Mouse (Mus musculus) mouse embryonic stem cell (cell line): ENCODE results near the gene Hrasls5.

Source experiments
- in situ Hi-C, 2 experiments: fragments of 300-500 bp; cut with MboI; formaldehyde crosslinking; loops; 1 replicate in 1 of 2; 3 replicates in 1 of 2; pipeline ENCODE4 v1.14.3; 2019 to 2020; ENCODE audit warnings: low sequenced_read_pairs in 2 of 2, low pct_unique_long_range_greater_than_20kb in 1 of 2, mixed read lengths in 1 of 2; ENCODE audit not compliant: unreplicated experiment in 1 of 2

The Hrasls5 gene

DNA sequence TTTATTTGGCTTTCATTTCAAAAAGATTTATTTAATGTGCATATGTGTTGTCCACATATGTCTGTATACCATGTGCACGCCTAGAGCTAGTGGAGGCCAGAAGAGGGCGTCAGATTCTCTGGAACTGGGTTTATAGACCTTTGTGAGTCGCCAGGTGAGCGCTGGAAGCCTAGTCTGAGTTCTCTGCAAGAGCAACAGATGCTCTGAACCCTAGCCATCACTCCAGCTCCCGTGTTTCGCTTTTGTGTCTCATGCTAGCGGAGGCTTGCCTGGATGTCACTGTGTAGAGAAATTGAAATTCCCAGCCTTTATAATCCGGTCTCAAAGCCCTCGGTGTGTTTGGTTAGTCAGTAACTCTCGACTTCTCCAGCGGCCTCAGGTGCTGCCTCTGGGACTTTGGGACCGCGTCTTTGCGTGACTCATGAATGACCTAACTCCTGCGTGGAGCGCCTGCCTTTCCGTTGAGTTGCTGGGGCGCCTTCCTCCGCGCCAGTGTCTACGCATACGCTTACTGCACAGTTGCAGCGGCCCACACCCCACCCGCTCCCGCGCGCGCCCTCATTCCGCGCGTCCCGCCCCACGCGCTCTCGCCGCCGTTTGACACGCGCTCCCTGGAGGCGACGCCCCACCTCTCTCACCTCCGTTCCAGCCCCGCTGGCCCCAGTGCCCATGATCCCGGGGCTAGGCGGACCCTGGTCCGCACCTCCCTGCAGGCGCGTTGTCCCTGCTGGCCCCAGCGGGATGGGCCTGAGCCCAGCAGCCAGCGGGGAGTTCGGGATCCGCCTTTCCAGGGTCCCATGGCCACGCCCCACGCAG, at the start of gene Hrasls5:
TSS of gene Hrasls5 (plus strand) at position 600 of the 816 bp plus-strand sequence.
- in situ Hi-C loops, result no loop called here

DNA sequence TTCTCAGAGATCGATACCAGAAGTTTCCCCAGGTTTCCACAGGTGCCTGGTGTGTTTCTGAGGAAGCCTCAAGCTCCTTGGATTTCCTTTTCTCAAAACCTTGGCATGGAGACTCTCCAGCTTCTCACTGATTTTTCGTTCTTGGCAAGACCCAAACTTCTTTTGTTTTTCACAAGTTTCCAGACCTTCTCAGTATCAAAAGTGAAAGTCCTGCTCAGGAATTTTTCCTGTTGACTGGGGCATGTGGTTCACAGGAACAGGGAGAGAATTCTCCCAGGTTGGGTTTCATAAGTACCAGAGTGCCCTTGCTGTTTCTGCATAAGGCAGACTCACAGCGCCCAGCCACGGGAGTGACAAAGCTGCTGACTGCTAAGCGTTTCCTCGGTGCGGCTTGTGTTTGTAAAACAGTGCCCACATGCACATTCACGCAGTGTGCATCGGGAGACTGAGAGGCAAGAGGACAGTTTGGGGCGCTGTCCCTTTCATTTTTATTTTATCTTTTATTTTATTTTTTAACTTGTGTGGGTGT, 49.7 kb upstream of the Hrasls5 start:
- in situ Hi-C loops, result no loop called here

DNA sequence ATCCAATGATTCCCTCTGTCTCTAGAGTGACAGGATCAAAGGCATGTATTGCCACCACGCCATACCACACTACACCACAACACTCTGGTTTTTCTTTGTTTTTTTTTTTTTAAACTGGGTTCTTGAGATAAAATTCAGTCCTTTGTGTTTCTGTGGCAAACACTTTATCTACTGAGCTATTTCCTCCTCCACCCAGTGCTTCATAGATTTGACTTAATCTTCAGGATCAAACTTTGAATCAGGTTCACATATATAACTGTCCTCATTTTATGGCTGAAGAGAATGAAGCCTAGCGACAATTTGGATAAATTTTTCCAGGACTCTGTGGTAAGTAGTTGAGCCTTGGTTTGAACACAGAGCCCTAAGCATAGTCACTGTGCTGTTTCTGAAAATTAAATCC, 48.7 kb upstream of the Hrasls5 start:
- in situ Hi-C loops, result no loop called here

DNA sequence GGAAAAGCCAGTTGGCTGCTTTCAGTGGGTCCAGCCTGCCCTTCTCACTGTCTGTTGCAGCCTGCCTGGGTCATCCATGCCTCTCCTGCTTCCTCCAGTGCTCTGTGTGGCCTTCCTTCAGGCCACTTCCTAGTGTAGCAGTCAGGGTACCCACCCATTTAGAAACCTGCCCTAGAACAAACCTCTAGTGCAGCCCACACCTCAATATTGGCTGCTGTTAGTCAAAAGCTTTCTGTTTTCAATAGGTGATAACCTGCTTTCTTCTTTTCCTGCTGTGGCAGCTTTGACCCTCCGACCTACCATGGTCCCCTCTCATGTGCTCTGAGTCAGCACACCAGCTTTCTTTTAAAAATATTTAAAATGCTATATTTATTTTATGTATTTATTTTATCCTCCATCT, 47.9 kb upstream of the Hrasls5 start:
- in situ Hi-C loops, result no loop called here

DNA sequence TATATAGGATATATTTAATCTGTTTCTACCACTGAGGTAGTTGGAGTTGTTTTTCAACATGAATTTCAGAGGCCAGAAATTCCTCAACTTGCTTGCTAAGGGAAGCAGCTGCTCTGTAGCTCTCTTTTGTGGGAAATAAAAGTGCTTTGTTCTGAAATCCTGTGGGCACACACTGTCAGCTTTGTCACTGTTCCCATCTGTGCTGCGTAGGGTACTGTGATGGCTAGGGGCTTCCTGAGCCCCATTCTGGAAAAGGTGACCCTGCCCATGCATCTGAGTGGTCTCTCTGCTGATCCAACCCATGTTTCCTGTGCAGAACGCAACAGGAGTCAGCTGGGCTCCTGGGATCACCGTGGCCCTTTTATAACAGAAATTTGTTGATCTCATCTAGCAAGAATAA, 45.5 kb upstream of the Hrasls5 start:
- in situ Hi-C loops, result no loop called here

DNA sequence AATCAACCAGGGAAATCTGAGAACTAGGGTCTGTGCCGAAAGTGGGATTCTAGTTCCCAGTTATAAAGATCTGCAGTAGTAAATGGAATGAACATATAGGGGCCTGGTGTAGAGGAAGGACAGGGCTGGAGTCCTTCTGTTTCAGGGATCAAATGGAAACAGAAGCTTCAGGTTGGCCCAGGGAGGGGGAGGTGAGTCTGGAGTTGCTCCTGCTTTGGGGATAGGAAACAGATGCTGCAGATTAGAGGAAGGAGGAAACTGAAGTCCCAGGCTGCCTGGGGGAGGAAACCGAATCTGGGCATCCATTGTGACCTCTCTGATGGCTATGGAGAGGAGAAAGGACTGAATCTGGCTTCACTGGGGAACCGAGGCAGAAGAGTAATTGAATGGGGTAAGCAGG, 44.0 kb upstream of the Hrasls5 start:
- in situ Hi-C loops, result no loop called here

DNA sequence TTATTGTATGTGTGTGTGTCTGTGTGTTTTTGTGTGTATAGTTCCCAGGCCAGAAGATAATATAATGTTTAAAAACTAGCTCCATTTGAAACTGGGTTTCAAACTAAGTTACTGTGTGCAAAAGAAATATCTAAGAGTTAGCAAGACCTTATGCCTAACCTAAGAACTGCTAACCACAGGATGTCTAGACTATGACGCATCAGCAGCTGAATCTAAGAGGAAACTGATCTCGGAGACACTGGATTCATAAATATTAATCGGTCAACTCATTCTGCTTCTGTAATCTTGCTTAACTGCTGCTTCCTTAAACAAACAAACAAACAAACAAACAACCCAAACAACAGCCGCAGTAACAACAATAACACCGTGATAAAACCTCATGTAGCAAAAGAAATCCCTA, 42.7 kb upstream of the Hrasls5 start:
- in situ Hi-C loops, result no loop called here

DNA sequence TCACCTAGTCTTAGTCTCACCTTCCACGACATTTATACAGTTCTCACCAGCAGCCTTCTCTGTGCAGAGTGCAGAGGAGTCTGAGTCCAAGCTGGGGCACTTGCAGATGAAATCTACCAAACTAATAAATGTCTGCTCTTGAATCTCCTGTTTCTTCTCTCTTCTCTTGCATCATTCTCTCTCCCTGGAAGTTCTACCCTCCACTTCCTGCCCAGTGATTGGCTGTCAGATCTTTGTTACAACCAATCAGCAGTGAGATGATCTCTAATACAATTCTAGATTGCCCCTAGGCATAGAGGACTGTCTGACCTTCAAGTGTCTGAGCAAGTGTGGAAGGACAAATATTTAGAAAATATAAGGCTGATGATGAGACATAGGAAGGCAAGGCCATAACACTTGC, 36.2 kb upstream of the Hrasls5 start:
- in situ Hi-C loops, result no loop called here

DNA sequence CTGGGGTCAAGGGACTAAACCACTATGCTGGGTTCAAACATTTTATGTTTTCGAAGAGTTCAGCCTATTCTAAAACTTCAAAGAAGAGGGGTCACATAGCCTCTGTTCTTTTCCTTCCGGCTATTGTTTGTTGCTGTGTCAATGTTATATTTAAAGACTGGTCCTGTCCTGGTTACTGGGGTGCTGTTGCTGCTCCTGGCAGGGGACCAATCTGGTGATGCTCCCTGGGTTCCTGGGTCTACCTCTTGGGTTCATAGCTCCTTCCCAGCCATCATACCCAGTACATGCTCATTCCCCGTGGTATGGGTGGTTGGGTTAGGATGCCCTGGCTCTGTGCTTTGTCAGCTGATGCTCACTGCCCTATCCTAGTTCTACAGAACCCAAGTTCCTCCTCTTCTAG, 34.6 kb upstream of the Hrasls5 start:
- in situ Hi-C loops, result no loop called here

DNA sequence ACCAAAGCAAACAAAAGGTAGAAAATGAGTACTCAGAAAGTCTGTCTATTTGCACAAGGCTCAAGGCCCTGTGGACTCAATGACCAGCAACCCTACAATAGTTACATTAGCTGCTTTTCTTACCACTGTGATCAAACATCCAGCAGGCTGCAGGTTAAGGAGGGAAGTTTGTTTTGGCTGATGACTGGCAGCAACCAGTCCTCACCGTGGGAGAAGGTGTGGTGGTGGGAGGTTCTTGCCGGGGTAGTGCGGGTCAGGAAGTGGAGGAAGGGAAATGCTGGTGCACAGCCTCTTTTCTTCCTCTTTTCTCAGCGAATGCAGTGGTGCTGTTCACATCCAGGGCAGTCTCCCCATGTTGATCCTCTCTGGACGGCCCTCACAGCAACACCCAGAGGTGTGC, 31.3 kb upstream of the Hrasls5 start:
- in situ Hi-C loops, result no loop called here

DNA sequence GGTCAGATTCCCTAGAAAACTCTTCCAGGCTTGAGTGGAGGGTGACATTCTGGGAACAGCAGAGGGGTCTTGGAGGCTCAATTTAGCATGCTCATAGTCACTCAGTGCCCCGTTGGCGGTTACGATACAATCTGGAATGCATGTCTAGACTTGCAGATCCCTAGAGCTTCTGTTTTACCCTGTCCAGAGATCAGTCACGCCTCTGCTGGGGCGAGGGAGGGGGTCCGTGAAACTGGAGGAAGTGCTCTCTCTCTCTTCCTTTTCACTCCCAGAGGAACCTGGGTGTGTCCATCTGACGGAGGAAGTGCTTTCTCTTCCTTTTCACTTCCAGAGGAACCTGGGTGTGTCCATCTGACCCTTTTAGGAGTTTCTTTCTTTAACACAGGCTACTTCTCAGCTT, 29.2 kb upstream of the Hrasls5 start:
- in situ Hi-C loops, result no loop called here

DNA sequence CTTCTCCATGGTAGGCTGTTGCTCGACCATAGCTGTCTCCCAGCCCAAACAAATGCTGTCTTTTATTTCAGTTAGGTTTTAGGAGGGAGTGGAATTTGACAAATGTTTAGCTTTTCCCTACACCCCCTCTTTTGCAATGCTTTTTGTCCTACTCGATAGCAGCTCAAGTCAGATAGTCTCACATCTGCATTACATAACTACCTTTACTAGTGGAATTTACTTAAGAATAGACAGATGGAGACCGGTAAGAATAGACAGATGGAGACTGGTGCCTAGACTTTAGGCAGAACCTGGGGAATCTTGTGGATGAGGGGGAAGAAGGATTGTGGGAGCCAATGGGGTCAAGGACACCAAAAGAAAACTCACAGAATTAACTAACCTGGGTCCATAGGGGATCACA, 28.7 kb upstream of the Hrasls5 start:
- in situ Hi-C loops, result no loop called here

DNA sequence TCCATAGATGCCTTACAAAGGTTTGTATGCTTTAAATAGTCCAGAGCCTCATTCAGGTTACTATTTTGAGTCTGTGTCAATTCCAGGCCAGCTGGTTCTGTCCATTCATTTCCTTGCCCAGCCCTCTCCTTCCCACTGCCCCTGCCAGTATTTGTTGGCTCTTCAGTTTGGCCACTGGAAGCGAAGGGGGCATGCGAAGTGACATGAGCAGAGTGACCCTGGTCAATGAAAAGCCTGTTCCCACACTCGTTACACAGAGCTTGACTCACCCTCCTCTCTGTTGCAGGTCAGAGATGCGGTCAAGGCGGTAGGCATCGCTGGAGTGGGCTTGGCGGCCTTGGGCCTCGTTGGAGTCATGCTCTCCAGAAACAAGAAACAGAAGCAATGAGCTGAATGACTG, 27.1 kb upstream of the Hrasls5 start:
- in situ Hi-C loops, result no loop called here

DNA sequence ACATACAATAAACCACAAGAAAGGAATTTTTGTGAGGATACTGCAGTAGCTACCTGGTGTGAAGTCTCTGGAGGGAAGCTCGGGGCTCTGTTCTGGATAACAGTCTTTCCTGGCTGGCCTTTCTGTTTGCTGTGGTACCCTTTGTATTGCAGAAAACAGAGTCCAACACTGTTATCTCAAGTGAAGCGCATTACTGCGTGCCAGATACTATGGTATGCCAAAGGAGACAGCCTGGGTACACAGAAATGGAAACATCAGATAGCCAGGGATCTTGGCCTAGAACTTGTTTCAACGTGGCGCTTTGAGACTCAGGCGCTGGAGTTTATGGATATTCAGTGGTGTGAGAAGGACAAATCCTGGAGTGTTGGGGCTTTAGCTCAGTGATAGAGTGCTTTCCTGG, 26.6 kb upstream of the Hrasls5 start:
- in situ Hi-C loops, result no loop called here

DNA sequence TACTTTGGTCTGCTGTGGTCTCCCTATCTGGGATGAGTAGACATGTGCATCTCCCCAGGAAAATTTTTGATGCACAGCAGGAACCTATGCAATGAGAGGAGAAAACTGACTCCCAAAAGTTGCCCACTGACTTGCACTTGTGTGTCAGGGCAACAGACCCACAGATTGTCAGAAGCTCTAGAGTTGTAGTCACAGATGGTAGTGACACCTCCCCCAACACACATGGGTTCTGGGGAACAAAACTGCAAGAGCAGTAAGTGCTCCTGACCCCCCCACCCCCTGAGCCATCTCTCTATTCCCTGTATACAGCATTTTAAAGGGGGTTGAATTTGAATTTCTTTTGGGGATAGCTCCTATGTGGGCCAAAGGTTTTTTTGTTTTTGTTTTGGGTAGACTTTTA, 21.5 kb upstream of the Hrasls5 start:
- in situ Hi-C loops, result no loop called here

DNA sequence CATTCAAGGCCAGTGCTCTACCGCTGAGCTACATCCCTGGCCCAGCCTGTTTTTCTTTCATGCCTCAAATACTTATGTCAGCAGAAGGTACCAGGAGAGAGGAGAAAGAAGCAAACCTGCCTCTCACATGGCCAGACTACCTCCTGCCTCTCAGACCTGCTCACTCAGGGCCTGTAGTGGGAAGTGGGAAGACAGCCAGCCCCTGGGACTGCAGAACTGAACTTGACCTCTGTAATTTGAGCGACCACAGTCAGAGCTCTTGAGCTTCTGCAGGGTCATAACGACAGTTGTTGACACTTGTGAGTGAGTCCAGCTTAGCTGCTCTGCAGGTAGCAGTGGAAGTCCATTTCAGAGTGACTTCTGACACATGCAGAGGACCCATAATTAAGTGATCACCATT, 20.3 kb upstream of the Hrasls5 start:
- in situ Hi-C loops, result no loop called here

DNA sequence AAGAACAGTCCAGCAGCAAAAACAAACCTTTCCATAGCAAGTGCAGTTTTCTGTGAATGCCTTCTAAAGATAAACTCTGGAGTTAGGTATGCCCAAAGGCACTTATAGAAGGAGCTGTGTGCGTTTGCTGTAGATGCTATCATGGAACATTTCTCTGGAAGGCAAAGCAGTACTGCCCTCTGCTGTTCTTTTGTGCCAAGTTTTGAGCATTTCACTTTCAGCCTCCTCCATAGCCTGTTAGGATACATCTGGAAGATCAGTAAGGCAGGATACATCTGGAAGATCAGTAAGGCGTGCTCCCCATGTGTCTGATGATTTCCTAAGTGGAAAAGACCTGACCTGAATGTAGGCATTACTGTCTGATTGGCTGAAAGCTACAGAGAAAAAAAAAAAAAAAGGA, 16.8 kb upstream of the Hrasls5 start:
- in situ Hi-C loops, result loop anchor here in 1 of 2 experiments (5.0 kb wide), 1 partner anchor 63 kb away; no protein-coding TSS in a partner anchor

DNA sequence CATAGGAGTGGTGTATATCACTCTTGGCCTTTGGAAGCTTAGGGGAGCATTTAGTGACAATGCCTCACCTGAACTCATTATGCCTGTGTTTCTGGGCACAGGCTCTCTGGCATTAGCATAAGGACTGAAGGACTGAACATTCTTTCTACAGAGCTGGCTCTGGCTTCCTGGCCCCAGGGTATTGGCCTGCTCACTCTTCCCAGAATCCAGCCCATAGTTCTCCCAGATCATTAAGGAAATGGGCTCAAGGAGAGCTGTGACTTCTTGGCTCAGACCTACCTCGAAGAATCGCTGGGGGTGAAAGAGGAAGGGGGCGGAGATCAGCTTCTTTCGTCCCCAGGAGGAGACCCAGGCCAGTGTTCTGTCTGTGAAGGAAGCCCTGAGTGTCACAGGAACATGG, 13.9 kb upstream of the Hrasls5 start:
- in situ Hi-C loops, result loop anchor here in 1 of 2 experiments (5.0 kb wide), 1 partner anchor 66 kb away; no protein-coding TSS in a partner anchor

DNA sequence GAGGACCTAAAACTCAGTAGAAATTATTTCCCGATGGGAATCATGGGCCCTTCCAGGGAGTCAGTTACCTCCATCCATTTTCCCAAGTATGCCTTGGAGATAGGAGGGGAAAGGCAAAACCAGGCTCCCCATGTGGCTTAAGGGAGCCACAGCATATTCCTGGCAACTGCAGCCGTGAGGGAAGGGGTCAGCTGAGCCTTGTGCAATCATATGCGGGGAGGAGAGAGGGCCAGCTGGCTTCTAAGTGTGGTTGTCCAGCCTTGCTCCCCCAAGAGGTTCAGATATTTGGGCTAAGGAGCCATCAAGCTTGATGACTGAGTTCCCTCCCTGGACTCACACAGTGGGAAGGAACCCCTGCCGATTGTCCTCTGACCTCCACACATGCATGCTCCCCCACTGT, 10.8 kb upstream of the Hrasls5 start:
- in situ Hi-C loops, result loop anchor here in 1 of 2 experiments (10.0 kb wide), 1 partner anchor 67 kb away; no protein-coding TSS in a partner anchor

DNA sequence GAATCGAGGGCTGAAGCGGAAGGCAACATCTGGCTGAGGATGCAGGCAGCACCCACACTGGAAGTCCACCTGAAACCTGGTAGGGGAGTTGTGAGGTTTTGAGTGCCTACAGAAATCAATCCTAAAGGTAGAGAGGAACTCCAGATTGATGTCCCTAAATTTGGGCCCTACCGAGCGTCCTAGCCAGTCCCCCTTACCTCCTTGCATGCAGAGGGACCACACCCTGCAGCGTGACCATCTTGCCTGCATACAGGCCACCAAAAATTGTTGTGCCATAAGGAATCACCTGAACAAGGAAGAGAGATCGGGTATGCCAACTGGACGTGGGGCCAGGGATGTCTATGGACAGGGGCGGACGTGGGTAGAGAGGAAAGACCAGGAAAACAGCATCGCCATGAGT, 8.2 kb upstream of the Hrasls5 start:
- in situ Hi-C loops, result loop anchor here in 1 of 2 experiments (10.0 kb wide), 1 partner anchor 69 kb away; no protein-coding TSS in a partner anchor
